Mouse (Mus musculus) spleen, embryonic (tissue): ENCODE measurements around the gene Safb2.

Experiments
- CTCF ChIA-PET: fragments of 350-600 bp; sonication (Branson Sonifier 250); formaldehyde crosslinking; loops from one replicate; lab custom pipeline; 2022; lab: Charles Lee

Gene Safb2

DNA sequence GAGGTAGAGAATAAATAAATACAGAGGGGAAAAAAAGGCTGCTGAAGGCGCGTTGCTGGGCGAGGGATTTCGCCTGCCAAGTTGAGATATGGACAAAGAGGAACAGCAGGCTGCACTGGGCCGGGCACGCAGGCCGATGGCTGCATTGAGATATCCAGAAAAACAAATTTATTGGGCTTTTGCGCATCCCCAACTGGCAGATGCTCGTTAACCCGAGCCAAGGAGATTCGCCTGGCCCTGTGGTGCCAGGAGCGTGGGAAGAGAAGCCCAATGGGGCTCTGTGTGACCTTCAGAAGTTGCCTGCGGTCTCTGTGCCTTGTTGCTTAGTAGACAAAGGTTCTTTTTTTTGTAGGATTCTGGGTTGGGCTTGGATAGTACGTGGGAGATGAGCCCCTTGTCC, 48.2 kb downstream of the Safb2 start:
- CTCF ChIA-PET: no interaction called here

DNA sequence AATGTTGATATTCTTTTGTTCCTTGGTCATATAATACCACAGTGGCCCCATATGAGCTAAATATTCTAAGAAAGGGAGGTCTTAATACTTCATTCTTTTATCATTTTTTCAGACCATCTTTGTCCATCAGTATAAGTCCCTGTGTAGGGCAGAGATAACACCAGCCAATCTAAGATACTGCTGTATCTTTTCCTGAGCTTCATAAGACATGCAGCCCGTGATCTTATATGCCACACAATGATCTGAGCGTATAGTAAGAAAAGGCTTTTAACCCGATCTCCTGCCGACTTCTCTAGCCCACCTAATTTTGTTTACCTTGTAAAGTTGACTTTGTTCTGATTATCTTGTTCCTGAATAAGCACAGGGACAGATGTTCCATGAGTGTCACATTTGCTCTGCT, 59.4 kb downstream of the Safb2 start:
- CTCF ChIA-PET: no interaction called here

DNA sequence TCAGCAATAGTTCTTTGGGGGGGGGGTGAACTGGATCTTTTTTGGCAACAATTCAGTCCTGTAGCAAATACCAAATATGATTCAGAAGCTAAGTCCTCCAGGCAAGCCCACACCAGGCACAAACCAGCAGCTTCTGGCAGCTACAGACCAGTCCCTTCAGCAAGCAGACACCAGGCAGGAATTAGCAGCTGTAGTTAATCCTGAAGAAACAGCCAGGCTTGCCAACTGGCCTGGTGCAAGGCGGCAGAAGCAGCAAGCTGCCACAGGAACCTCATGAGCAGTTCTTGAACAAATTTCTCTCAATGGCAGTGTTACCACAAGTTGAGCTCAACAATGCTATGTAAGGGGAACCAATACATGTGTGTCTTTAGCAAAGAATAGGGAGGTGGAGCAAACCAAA, 61.6 kb downstream of the Safb2 start:
- CTCF ChIA-PET: no interaction called here

GRCm38 (mm10) chr17:56515690-56516410, 68.5 kb downstream of the Safb2 start:
- CTCF ChIA-PET: no interaction called here

DNA sequence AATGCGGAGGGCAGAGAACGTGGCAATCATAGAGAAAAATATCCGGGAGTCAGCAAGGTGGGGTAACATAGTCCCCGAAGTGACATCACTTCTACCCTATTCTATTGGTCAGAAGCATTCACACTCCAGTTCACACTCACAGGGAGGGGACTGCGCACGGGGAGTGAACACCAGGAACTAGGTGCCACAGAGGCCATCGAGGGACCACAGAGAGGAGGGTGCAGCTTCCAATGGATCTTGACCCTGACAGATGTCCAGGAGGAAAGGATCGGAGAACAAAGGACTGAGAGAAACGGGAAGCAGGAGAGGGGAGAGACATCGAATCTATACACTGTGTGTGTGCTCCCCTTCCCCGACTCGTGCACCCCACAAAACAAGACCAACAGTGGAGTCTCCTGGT, 69.5 kb downstream of the Safb2 start:
- CTCF ChIA-PET: no interaction called here

DNA sequence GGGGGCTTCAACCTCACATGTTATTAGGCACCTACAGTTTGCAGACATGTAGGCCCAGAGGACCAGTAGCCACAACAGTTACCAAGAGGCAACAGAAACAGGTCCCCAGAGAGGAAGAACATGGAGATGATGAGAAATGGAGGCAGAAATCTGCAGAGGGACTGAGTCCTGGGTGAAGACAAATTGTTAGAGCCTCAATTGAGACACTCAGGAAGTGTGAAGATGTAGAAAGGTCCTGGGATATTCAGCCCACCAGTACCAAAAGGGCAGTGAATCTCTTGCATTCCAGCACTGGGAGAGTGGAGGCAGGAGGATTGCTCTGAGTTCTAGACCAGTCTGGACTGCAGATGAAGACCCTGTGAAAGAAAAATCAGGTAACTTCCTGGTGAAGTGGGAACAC, 70.1 kb downstream of the Safb2 start:
- CTCF ChIA-PET: no interaction called here

GRCm38 (mm10) chr17:56512310-56512709, 72.1 kb downstream of the Safb2 start, which contains the start of gene Znrf4:
TSS of gene Znrf4 (minus strand) at chr17:56512431.
- CTCF ChIA-PET: no interaction called here

DNA sequence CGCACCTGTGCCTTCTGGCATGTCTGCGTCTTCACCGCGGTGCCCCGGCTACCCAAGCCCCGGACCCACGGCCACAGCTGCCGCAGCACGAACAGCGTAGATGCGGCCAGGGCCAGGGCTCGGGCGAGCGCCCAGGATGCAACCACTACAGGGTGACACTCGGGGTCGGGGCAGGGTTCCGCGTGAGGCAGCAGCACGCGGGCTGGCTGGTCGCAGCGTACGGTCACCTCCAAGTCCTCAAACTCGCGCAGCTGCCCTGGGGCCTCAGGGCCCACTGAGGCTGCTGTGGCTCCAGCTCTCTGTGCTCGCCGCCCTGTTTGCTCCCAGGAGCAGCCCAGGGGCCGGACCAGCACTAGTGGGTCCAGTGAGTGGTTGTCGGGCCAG, 72.7 kb downstream of the Safb2 start:
- CTCF ChIA-PET: no interaction called here

DNA sequence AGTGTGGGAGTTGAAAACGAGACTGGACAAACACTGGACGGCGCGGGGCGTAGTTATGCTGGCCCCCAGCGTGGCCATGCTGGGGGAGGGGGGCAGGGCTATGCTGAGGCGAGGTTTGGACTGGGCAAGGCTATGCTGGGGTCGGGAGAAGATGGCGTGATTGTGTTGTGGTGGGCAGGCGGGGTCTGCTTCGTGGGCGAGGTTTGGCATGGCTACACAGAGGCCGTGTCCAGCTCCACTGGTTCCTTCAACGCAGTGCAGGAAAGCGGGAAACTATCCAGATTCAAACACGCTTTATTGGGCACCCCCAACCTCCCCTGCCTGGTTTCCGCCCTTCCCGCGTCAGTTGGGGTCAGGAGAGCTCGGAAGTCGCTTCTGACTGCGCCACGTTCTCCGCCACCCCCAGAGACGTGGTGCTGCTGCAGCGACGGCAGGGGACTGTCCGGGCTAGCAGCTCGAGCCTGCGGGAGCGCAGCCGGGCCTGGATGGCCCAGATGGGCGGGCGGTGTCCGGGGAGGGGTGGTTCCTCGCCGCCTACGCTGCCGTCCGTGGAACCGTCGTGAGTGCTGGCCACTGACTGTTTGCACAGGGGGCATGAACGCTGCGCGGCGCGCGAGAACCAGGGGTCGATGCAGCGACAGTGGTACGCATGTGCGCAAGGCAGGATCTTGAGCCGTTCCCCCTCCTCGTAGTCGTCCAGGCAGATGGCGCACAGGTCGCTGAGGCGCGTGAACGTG, 73.2 kb downstream of the Safb2 start:
- CTCF ChIA-PET: no interaction called here
